Mouse (Mus musculus): ENCODE data around the gene Btbd3. TPM values are rescaled to one million over a fixed set of nuclear protein-coding genes. Genes with fewer than 3 reads are reported as not detected.

The Btbd3 gene
- polyA plus RNA-seq, 1 experiment: 11.4 TPM

DNA sequence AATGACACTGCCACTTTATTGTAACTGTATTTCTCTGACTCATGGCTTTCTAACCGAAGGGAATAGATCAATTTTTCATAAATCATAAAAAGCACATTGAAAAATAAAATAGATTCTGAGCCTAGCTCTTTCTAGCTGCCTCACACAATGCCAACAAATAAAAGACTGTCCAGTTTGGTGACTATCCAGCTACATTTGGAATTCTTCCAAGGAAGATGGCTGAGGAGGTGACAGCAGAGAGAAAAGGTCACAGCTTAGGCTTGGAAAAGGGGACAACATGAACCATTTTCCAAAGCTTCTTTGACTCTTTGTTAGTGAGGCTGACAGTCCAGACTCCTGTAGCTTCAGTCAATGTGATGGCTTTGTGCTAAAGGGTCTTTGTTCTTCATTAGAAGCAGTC is 132.2 kb downstream of the Btbd3 start:
- DNase-seq (ENCODE audit: low read depth): no peak

GRCm38 (mm10) chr2:138403046-138403445 is 146.7 kb downstream of the Btbd3 start:
- no peak for DNase-seq (ENCODE audit: low read depth)

- no peak for DNase-seq (ENCODE audit: low read depth)
Measured at GRCm38 (mm10) chr2:138405753-138406528, 149.6 kb downstream of the Btbd3 start.

GRCm38 (mm10) chr2:138406703-138407102 is 150.3 kb downstream of the Btbd3 start:
- no peak for DNase-seq (ENCODE audit: low read depth)

GRCm38 (mm10) chr2:138412537-138412936 is 156.2 kb downstream of the Btbd3 start:
- DNase-seq (ENCODE audit: low read depth): no peak

DNA sequence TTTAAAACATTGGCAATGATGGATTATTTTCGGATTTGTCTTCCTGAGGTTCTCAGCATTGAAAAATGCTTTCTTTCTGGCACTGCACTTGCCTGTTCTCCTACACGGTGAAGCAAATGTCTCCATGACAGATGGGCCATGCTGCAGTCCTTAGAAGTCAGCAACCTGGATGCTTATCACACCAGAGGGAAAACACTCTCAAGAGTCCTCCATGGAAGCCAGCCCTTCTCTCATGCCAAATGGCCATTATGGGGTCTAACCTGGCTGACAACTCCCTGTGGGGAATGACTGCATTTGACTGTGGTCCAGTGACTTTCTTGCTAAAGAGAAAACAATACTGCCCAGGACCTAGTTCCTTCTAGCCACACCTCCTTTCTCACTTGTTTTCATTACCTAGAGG is 166.0 kb downstream of the Btbd3 start:
- DNase-seq (ENCODE audit: low read depth): no peak

DNA sequence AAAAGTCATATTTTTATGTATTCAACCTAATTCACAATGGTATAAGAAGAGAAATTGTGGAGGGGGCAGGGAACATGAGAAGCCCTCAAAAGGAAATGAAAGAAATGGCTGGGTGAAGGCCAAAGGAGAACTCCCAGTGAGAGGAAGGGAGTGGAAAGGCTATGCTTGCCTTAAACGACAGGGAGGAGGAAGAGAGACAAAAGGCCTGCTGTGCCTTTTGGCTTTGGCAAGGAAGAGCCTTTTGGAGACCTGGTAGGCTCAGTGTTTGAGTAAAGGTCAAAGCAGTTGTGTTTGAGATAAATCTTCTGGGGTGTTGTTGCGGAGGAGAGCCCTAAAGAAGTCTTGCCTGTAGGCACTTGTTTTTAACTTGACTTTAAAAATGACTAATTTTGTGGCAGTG is 175.6 kb downstream of the Btbd3 start:
- no peak for DNase-seq (ENCODE audit: low read depth)

DNA sequence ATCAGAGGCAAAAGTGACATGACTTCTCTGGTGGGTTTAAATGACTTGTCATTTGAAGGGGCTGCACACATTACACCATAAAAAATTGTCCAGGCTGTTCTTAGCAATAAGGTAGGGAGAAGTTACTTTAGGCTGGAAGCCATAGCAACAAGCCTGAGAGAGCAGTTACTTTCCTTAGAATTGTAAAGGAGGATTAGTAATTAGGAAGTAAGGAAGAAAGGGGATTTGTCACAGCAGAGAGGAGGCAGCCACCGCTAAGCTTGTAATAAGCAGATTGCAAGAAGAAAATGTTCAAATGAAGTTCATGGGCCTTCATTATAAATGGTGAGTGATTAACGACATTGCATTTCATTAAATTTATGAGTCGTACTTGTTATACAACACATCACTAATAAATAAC is 190.1 kb downstream of the Btbd3 start:
- DNase-seq (ENCODE audit: low read depth): no peak

DNA sequence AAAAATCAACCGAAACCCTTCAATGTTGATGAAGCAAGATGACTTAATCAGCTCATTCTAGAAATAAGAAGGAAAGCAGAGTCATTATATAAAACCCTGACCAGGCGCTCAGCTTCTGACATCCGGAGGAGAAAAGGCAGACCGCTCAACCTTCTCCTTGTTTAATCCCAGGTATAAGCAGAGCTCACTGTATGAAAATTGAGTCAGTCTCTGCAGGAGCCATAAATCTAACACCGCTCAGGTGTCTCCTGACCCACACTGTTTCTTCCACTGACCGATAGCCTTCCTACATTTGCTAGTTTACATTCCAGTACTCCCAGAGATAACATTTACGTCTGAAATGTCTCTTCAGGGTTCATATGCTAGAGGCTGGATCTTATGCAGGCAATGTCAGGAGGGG is 190.6 kb downstream of the Btbd3 start:
- DNase-seq (ENCODE audit: low read depth): no peak

DNA sequence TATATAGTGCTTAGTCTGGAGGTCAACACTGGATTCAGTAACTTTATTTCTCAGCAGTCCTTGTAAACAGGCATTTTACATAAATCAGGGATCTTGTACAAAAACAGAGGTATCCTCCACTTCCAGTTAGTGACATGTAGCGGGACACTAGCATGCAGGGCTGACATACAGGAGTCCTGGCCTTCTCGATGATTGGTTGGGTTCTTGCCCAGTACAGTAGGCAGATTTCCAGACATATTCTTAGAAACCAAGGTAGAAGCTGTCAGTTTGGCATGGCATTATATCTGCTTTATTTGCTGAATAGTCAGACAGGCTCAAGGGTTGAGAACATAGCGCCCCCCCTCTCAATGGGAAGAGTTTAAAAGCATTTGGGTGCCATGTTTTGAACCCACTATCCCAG is 191.3 kb downstream of the Btbd3 start:
- DNase-seq (ENCODE audit: low read depth): no peak

GRCm38 (mm10) chr2:138468046-138468572 is 211.7 kb downstream of the Btbd3 start:
- DNase-seq (ENCODE audit: low read depth): no peak

DNA sequence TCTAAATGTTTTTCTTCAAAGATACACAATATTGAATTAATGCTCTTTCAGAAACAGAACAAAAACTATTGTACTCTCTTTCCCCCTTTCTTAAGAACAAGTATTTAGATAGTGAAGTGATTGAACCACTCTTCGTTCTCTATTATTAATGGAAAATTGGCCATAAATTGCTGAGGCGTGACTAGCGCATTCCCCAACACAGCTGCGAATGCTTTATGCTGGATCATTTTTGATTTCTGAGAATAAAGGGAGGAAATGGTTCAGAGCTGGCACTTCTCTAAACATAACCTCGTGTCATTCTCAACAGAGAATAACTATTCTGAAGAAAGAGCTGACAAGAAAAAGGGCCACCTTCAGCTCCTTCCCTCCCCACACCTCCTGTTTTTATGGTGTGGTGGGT is 217.0 kb downstream of the Btbd3 start:
- DNase-seq (ENCODE audit: low read depth): no peak

DNA sequence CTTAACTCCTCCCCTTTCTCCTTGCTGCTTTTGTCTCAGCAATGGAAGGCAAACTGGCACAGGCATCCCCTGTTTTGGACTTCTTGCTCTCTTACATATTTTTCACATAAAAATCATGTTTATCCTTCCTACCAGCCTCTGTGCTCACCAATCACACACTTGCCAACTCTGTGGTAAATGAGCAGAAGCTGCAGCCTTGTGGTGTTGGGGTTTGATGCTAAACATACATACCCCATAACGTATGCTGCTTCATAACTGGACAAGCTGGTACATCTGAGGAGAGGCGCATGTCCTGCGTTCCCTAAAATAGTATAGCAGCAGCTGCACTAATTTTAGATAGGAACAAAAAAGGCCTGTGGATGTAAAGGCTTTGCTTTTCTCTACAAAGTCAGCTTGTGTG is 220.1 kb downstream of the Btbd3 start:
- no peak for DNase-seq (ENCODE audit: low read depth)

GRCm38 (mm10) chr2:138477278-138477677 is 220.9 kb downstream of the Btbd3 start:
- no peak for DNase-seq (ENCODE audit: low read depth)

DNA sequence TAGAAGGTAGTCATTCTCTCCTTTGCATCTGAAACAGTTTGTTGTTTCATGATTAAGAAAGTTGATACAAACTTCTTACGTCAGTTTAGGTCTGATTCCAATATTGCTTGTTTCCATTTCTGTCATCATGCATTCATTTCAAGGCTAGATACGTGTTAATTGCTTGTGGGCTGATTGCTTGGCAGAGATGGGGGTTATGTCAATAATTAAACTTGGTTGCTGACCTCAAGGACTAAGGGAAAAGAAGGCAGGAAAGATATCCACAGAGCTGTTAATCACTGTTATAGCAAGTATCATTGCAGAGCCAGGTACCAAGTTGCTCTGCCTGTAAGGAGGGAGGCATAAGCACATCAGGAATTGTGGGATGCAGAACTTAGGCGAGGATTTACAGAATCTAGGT is 226.2 kb downstream of the Btbd3 start:
- DNase-seq (ENCODE audit: low read depth): no peak

GRCm38 (mm10) chr2:138484871-138485270 is 228.5 kb downstream of the Btbd3 start:
- DNase-seq (ENCODE audit: low read depth): peak; percentile 54

GRCm38 (mm10) chr2:138490688-138491405 is 234.5 kb downstream of the Btbd3 start:
- no peak for DNase-seq (ENCODE audit: low read depth)

DNA sequence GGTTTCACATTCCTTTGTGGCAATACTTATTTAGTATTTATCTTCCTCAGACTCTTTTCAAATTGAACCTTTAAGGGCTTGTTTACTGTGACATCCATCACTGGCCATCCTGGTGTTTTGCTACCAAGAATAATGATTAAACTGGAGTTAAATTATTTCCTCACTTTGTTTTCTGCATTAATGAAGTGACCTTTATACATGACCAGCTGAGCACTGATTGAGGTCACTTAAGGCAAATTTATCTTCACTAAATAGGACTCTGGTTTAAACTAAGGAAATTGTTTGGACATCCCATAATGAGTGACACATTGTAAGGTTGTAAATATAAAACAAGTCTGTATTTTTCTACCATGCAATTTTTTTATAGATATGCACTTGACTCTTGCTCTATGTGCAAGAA is 235.8 kb downstream of the Btbd3 start:
- DNase-seq (ENCODE audit: low read depth): no peak

DNA sequence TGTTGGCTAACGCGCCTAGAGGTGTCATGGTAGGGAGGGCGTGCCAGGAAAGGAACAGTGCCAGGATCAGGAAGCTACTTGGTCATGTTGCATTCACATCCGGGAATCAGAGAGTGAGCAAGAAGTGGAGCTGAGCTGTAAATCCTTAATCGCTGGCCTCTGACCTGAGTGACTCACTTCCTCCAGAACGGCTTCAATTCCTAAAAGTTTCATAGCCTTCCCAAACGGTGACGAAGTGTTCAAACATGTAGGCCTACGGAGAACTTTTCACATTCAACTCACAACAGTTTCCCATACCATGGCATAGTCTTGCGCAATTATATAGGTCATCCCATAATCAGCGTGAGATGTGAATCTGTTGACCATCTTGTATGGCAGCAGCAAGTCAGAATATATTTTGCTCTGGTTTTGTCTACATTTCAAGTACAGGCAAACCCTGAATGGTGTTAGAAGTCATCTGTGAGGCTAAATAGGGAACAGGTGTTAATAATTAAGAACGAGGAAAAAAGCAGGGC is 247.6 kb downstream of the Btbd3 start:
- DNase-seq (ENCODE audit: low read depth): no peak

- peak; percentile 47 for DNase-seq (ENCODE audit: low read depth)
Measured at GRCm38 (mm10) chr2:138515531-138515930, 259.2 kb downstream of the Btbd3 start.

DNA sequence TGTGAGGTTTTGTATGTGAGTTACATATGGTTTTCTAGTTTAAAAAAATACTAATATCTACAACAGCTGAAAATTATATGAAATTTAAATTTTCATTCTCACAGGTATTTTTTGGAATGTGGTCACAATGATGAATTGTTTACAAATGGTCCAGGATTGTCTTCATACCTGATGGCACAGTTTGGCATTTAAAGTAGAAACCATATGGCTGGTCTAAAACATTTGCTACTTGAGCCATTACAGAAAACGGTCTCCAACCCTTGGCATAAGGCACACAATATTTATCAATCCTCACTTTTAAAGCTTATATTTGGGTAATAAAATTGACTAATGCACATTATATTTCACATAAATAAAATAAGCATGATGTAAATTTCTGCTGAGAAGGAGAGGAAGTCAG is 272.1 kb downstream of the Btbd3 start:
- no peak for DNase-seq (ENCODE audit: low read depth)

- no peak for DNase-seq (ENCODE audit: low read depth)
Measured at GRCm38 (mm10) chr2:138531160-138531967, 275.0 kb downstream of the Btbd3 start.
